Mouse (Mus musculus) kidney, postnatal 0 days (tissue): Measurements from ENCODE around the gene Ppp1r15b. TPM values are rescaled to one million over a fixed set of nuclear protein-coding genes. Genes with fewer than 3 reads are reported as not detected.
A peak's percentile ranks its signal among the peaks of the same experiment; 100 is the strongest.

Experiments
- ATAC-seq: fragments of 200-750 bp; cut with Nextera tagmentation; replicated peaks from 2 replicates; pipeline ENCODE4 v1.8.0; 2017; ENCODE audit warnings: low read depth, moderate number of reproducible peaks, moderate TSS enrichment, moderate library complexity; ENCODE audit not compliant: low FRiP score
- DNase-seq: peaks from one replicate; pipeline ENCODE4 v3.0.0-alpha.2; 2016; ENCODE audit warnings: low spot score
- H3K27ac ChIP-seq: fragments of 300-500 bp; sonication (generic); 2 replicates; pipeline ENCODE4 v1.5.1; 2014; ENCODE audit warnings: mild to moderate bottlenecking
- H3K27me3 ChIP-seq: fragments of 300-500 bp; sonication (generic); 2 replicates; pipeline ENCODE4 v1.6.1; 2014; ENCODE audit warnings: low read length, mixed read lengths; ENCODE audit not compliant: insufficient read depth
- H3K36me3 ChIP-seq: fragments of 300-500 bp; sonication (generic); 2 replicates; pipeline ENCODE4 v1.6.1; 2014; ENCODE audit warnings: low read length, mixed read lengths; ENCODE audit not compliant: insufficient read depth
- H3K4me1 ChIP-seq: fragments of 300-500 bp; sonication (generic); replicated peaks from 2 replicates; pipeline ENCODE4 v1.6.1; 2014; ENCODE audit warnings: antibody characterized with exemption, low read length, mixed read lengths; ENCODE audit not compliant: insufficient read depth
- H3K4me2 ChIP-seq: fragments of 300-500 bp; sonication (generic); 2 replicates; pipeline ENCODE4 v1.6.1; 2014; ENCODE audit warnings: mild to moderate bottlenecking, low read length, moderate library complexity, mixed read lengths
- H3K4me3 ChIP-seq: fragments of 300-500 bp; sonication (generic); replicated peaks from 2 replicates; pipeline ENCODE4 v1.5.1; 2014; ENCODE audit warnings: low read depth, low read length
- H3K9ac ChIP-seq: fragments of 300-500 bp; sonication (generic); 2 replicates; pipeline ENCODE4 v1.6.1; 2014; ENCODE audit warnings: low read depth, low read length
- H3K9me3 ChIP-seq: fragments of 300-500 bp; sonication (generic); replicated peaks from 2 replicates; pipeline ENCODE4 v1.6.1; 2016; ENCODE audit warnings: low read length, inconsistent platforms, mixed read lengths
- CTCF ChIP-seq: IDR thresholded peaks from 2 replicates; pipeline ENCODE4 v1.5.1; 2016; ENCODE audit warnings: antibody characterized with exemption, low read depth, mild to moderate bottlenecking, moderate library complexity
- WGBS: fragments of 180-500 bp; shearing (Covaris S2); extraction: QIAGEN DNeasy Blood & Tissue Kit; methylation state at CpG from one replicate; pipeline ENCODE4 v1.1.7; 2014; 5-methylcytosine and 5-hydroxymethylcytosine counted together
- polyA plus RNA-seq: library from polyadenylated mRNA; unstranded; fragments of >200 nt; fragmentation: Nextera tagmentation; extraction: Ambion mirVana; gene quantifications from 2 replicates; pipeline ENCODE4 v1.2.1, GENCODE M21; 2015

Gene Ppp1r15b
- polyA plus RNA-seq, 1 experiment from 2014 or later: 27.2 TPM

- Histone ChIP-seq H3K27ac (no peak overlapping the region), H3K9ac (peak overlapping the region; percentile 24; the same call in 1 of the 2 replicates), H3K4me2 (peak overlapping the region; percentile 73), H3K36me3 (no peaks in the 10 kb centered on the region), H3K4me1 (peaks cover 12% of the 10 kb centered on the region; the same call in 1 of the 2 replicates), H3K9me3 (no peaks in the 10 kb centered on the region), H3K4me3 (peak overlapping the region; percentile 36), H3K27me3 (0 out of 2 replicates have a peak, but pooled peaks cover 3% of the 10 kb centered on the region)
- ATAC-seq (peak; percentile 41), DNase-seq (no peak)
- 2% methylated on average over 25 of the region's 25 CpGs for WGBS
- peak; percentile 22 for TF ChIP-seq CTCF
Measured at GRCm38 (mm10) chr1:133182016-133182705, 51.2 kb downstream of the Ppp1r15b start.

DNA sequence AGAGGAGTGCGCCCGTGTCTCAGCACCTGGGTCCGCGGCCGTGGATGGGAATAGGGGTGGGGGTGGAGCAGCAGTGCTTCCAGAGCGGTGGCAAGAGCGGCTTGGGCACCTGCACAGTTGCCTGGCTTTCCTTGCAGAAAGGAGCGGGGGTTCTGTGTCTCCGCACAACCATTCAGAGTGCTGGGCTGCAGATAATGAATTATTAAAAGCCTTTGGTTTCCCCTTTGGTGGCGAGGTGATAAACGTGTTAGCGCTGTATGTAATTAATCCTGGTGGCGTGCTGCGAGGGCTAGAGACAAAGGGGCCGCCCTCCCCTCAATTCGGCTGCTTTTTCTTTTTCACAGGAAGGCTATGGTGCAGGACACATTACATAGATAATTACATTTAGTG lies 51.8 kb downstream of the Ppp1r15b start:
- H3K9ac ChIP-seq: 0 out of 2 replicates have a peak overlapping the region, but pooled peaks have one; percentile 24

GRCm38 (mm10) chr1:133183141-133183925 lies 52.4 kb downstream of the Ppp1r15b start:
- 36% methylated on average over 16 of the region's 16 CpGs for WGBS
- Histone ChIP-seq H3K27ac (no peak overlapping the region), H3K9me3 (no peaks in the 10 kb centered on the region), H3K4me1 (peaks cover 12% of the 10 kb centered on the region; the same call in 1 of the 2 replicates), H3K36me3 (no peaks in the 10 kb centered on the region), H3K9ac (no peak overlapping the region), H3K4me2 (peak overlapping the region; percentile 73; the same call in 1 of the 2 replicates), H3K27me3 (0 out of 2 replicates have a peak, but pooled peaks cover 3% of the 10 kb centered on the region), H3K4me3 (0 out of 2 replicates have a peak overlapping the region, but pooled peaks have one; percentile 36)
- ATAC-seq (no peak), DNase-seq (no peak)
- TF ChIP-seq CTCF: no peak

More for the DNA sequence above, 51.8 kb downstream of the Ppp1r15b start:
- no peak for DNase-seq
- 5% methylated on average over 16 of the region's 16 CpGs for WGBS
- H3K9me3 ChIP-seq: no peaks in the 10 kb centered on the region
- H3K4me1 ChIP-seq: peaks cover 12% of the 10 kb centered on the region; the same call in 1 of the 2 replicates
- peak; percentile 14; the same call in 1 of the 2 replicates for ATAC-seq
- 0 out of 2 replicates have a peak, but pooled peaks cover 3% of the 10 kb centered on the region for H3K27me3 ChIP-seq
- H3K36me3 ChIP-seq: no peaks in the 10 kb centered on the region
- peak overlapping the region; percentile 36 for H3K4me3 ChIP-seq
- H3K4me2 ChIP-seq: peak overlapping the region; percentile 73
- no peak overlapping the region for H3K27ac ChIP-seq
- TF ChIP-seq CTCF: no peak

- Histone ChIP-seq H3K4me1 (peaks cover 5% of the 10 kb centered on the region; the same call in 1 of the 2 replicates), H3K9me3 (no peaks in the 10 kb centered on the region), H3K4me2 (no peak overlapping the region), H3K36me3 (no peaks in the 10 kb centered on the region), H3K27me3 (0 out of 2 replicates have a peak, but pooled peaks cover 3% of the 10 kb centered on the region), H3K9ac (no peak overlapping the region), H3K4me3 (no peak overlapping the region), H3K27ac (no peak overlapping the region)
- ATAC-seq (no peak), DNase-seq (no peak)
- 41% methylated on average over 4 of the region's 4 CpGs for WGBS
- no peak for TF ChIP-seq CTCF
Measured at GRCm38 (mm10) chr1:133187948-133188680, 57.2 kb downstream of the Ppp1r15b start.

DNA sequence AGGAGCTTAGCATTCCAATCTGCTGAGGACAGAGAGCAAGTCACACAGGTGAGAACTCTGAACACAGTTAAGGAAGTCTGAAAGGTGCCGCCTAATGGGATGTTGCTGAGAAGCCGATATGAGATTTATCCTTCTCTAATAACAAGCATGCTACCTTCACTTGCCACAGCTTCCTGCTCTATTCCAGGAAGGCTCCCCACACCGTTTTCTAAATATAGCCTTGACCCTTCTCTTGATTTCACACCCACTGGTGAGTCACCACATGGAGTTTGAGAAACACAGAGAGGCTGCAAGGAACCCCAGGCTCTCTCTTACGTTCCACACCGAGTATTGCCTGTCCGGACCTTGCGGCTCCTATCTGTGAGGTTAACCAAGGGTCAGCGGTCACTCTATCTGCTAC lies 57.8 kb downstream of the Ppp1r15b start:
- H3K27ac ChIP-seq: no peak overlapping the region
- no peak overlapping the region for H3K4me2 ChIP-seq
- WGBS: 75% methylated on average over 8 of the region's 8 CpGs
- H3K4me3 ChIP-seq: no peak overlapping the region
- 0 out of 2 replicates have a peak, but pooled peaks cover 3% of the 10 kb centered on the region for H3K4me1 ChIP-seq
- H3K27me3 ChIP-seq: no peaks in the 10 kb centered on the region
- no peak overlapping the region for H3K9ac ChIP-seq
- DNase-seq (no peak), ATAC-seq (no peak)
- no peak for TF ChIP-seq CTCF
- H3K36me3 ChIP-seq: no peaks in the 10 kb centered on the region
- H3K9me3 ChIP-seq: no peaks in the 10 kb centered on the region

Other genes starting within 250 kb of the Ppp1r15b start
- gene Mdm4, start 100.6 kb upstream of the Ppp1r15b start, polyA plus RNA-seq: 16.7 and 17.5 TPM in 2 replicates
- gene Pik3c2b, start 85.5 kb upstream of the Ppp1r15b start, polyA plus RNA-seq: 3.0 and 3.2 TPM in 2 replicates
- 8.1 and 8.8 TPM in 2 replicates for gene Plekha6, start 33.1 kb downstream of the Ppp1r15b start, polyA plus RNA-seq
- 15.4 and 20.6 TPM in 2 replicates for gene Golt1a, start 178.7 kb downstream of the Ppp1r15b start, polyA plus RNA-seq
- gene Kiss1, start 190.7 kb downstream of the Ppp1r15b start, polyA plus RNA-seq: not detected in 2 replicates
- gene Ren1, start 219.4 kb downstream of the Ppp1r15b start, polyA plus RNA-seq: 463 and 484 TPM in 2 replicates
- gene Etnk2, start 232.4 kb downstream of the Ppp1r15b start, polyA plus RNA-seq: 4.4 and 5.1 TPM in 2 replicates